Mouse (Mus musculus) E14TG2a.4 (cell line): ENCODE results near the gene Thsd4.

Experiments used
- CTCF ChIP-seq: conservative IDR thresholded peaks from 2 replicates; pipeline ENCODE4 v1.5.1; 2014; ENCODE audit warnings: low read length
- POU5F1 ChIP-seq: IDR thresholded peaks from 2 replicates; pipeline ENCODE4 v1.6.1; 2014; ENCODE audit warnings: low read length, borderline replicate concordance

DNA sequence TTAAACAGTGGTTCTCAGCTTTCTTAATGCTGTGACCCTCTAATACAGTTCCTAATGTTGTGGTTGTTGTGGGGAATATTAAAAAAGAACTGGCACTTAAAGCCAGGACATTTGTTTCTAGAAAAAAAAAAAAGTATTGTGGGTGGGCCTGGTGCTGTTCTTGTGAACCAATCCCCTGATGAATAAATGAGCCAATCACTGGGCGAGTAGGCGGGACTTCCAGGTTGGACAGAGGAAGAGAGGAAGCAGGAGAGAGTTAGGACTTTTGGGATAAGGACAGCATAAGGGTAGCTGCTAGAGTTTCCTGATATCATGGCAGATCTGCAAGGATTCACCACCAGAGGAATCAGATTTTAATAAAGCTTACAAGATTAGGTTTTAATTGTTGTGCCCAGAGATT is 249.9 kb downstream of the Thsd4 start:
- TF ChIP-seq CTCF (no peak), POU5F1 (no peak)
